Mouse (Mus musculus) adrenal gland, adult 8-10 months (tissue): ENCODE results near the gene Nlrp3. TPM values are rescaled to one million over a fixed set of nuclear protein-coding genes. Genes with fewer than 3 reads are reported as not detected.
"Not testable (repeated sequence)": the region's sequence is repeated elsewhere in the genome, so short reads cannot be mapped to it uniquely, and the experiment has no call there.

Source experiments
- DNase-seq: peaks from one replicate; pipeline ENCODE4 v3.0.0; 2022
- total RNA-seq, 4 experiments: library from RNA; stranded (reverse); gene quantifications; 2 replicates each; pipeline ENCODE4 v1.2.4; 2022

Gene Nlrp3
- total RNA-seq, 4 experiments from 2014 or later, result 1.0 to 1.6 (median 1.3) TPM

DNA sequence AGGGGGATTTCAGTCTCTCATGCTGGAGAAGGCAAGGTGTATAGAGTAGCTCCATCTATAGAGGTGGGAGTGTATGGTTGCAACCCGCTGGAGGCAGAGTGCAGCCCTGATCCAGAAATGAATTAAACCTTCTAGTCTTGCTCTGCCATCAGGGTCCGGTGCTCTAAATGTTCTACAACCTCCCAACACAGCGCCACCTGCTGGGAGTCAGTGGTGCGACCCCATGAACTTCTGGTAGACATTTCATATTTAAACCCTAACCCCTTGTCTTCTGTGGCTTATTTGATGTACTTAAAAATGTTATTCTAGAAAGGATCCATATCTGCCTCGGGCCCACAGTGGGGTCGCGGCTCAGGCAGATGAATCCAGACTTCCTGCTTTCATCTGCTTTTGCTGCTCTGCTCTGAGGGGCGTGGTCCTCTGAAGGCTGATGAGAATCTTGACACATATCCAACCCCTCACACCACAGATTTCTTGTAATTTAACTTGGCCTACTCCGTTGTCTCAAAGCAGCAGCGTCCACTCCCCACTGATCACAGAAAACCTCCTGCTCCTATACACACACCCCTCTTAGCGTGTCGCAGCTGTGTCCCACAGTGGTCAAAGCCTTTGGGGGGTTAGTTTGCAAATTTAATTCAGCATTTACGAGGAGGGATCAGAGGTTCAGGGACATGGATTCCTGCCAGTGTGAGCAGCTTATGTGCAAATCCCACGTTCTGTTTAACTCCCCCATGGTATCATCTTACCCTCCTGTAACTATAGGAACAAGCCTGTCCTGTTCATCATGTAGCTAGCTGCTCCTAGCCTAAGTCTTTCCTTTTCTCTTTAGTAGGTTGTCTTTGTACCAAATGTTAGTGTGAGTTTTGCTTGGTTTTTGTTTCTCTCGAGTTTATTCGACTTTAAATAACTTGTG lies 3.9 kb upstream of the Nlrp3 start:
- no peak for DNase-seq

DNA sequence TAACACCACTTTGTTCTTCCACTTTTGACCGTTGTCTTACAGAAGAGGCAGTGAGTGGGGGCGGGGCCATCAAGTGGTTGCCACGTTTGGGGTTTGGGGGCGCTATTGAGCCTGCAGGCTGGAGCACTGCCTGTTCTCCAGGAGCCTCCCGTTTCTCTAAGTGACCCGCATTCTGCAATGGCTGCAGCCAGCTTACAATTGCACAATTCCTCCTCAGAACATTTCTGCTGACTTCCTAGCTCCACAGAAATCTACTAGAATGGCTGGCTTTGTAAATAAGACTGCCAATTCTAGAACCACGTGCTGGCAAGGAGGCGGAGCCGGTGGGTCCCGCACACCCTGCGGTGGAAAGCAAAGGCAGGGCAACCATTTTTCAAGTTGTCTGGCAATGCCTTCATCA lies 3.0 kb upstream of the Nlrp3 start:
- DNase-seq, result peak; percentile 26

DNA sequence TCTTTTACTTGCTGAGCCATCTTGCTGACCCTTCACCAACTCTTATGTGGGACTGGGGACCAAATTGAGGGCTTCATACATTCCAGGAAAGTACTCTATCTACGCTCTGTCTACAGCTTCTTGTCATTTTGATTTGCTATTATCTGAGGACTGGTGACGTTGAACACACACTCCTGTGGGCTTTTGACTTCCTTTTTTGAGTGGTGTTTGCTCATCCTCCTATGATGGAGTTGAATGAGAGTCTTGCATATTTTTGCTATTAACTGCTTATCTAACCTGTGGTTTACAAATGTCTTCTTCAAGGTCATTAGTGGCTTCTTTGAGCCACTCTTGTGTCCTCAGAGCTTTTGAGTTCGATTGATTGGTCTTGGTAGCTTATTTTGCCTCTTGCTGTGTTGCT lies 1.2 kb upstream of the Nlrp3 start:
- no peak for DNase-seq

GRCm38 (mm10) chr11:59542442-59542841 lies 1.1 kb downstream of the Nlrp3 start:
- no peak for DNase-seq

DNA sequence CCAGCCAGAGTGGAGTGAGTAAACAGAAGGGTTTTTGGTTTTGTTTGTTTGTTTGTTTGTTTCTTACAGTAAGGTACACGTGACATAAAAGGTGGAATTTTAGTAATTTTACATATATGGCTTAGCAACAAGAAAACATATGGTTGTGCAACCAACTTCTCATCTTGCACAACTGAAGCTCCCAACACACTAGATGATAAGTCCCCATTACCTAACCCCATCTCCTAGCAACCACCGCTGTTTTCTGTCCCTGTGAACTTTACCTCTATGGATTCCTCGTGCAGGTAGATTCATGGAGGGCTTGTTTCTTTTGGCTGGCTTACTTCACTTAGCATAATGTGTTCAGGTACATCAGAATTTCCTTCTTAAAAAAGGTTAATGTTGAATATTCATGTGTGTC lies 2.0 kb downstream of the Nlrp3 start:
- no peak for DNase-seq

DNA sequence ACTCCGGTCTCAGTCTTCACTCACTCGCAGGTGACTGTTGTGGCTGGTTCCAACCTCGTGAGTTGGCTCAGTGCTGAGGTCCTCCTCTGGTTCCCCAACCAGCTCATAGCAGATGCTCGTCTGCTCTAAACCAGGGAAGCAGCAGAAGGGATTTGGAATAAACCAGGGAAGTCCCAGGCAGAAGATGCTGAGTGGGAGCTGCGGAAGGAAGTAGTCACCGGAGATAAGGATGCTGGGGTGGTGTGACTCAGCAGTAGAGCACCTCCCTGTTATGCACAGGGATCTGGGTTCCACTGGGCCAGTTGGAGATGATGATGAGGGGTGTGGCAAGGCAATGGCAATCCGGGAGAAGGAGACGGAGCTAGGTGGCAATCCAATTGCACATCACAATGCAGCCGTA lies 2.6 kb downstream of the Nlrp3 start:
- no peak for DNase-seq

- no peak for DNase-seq
Observed at GRCm38 (mm10) chr11:59554127-59554526, 12.8 kb downstream of the Nlrp3 start.

GRCm38 (mm10) chr11:59554535-59554934 lies 13.2 kb downstream of the Nlrp3 start:
- no peak for DNase-seq

DNA sequence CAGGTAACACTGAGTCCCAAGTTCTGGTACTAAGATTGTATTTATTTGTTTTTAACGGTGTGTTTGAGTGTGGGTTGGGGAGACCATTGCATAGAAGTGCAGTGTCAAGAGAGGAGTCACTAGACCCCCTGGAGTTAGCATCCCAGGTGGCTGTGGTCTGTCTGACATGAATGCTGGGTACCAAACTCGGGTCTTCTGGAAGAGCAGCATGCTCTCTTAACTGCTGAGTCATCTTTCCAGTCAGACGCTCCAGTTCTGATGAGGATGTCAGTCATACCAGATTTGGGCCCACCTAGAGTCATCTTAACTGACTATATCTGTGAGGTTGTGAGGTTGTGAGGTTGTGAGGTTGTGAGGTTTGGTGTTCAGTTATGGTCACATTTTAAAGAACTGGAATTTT lies 19.5 kb downstream of the Nlrp3 start:
- no peak for DNase-seq

DNA sequence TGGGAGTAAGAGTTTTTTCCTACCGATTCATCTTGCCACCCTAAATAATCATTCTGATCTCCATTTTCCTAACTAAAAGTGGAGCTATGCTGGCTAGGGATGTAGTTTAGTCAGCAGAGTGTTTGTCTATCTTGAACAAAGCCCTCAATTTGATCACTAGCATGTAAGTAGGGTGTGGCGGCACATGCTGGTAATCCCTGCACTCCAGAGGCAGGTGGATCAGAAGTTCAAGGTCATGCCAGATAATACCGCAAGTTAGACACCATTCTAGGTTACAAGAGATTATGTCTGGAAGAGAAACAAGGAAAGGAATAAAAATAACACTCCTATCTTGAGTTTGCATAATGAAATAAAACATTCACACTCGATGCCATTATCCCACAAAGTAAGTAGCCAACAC lies 21.0 kb downstream of the Nlrp3 start:
- no peak for DNase-seq

DNA sequence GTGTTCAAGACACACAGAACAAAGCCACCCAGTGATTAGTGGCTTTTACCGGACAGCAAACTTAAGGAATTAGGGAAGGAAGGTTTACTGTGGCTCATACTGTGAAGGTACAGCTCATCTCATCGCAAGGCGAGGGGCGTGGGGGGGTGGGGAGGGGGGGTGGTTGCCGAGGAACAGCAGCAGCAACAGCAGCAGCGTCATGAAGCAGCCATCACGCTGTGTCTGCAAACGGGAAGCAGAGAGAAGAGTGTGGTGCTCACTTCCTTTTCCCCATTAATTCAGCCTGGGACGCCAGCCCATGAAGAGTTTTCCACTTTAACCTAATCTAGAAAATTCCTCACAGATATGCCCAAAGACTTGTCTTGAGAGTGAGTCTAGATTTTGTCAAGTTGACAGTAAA lies 21.5 kb downstream of the Nlrp3 start:
- DNase-seq, result no peak

DNA sequence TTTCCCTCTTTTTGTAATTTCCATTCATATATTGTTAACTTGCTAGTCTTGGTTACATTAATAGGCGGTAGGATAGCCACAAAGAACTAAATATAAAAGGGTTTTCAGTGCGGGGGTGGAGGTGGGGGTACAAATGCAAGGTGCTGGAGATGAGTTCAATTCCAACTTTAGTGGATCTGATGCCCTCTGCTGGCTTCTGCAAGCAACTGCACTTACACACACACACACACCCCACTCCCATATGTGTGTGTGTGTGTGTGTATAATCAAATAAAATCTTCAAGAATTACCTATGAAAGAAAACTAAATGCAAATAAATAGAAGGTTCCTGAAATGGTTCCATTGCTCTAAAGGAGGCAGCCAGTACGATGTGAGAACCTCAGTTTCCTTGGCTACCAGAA lies 27.9 kb downstream of the Nlrp3 start:
- no peak for DNase-seq

GRCm38 (mm10) chr11:59575726-59576125 lies 34.4 kb downstream of the Nlrp3 start:
- DNase-seq, result no peak

- not testable (repeated sequence) for DNase-seq
Observed at GRCm38 (mm10) chr11:59576135-59576534, 34.8 kb downstream of the Nlrp3 start, which contains the start of gene Olfr222. TSS of gene Olfr222 (minus strand) at chr11:59576235.

DNA sequence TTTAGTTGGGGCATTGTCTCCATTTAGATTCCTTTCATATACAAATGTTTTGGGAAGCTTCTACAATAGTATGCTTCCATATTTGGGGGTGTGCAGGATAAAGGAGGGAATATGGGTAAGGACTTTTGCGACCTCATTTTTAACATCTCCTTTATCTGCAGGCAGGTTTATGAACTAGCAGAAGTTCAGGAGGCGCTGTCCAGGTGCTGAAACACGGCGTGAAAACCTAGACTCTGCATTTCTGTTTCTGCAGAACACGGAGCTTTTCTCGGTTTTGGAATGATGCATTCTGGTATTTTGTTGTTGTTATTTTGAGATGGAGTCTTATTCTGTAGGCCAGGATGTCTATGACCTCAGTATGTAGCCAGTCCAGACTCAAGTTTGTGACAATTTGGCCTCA lies 43.2 kb downstream of the Nlrp3 start:
- no peak for DNase-seq

GRCm38 (mm10) chr11:59589496-59589895 lies 48.1 kb downstream of the Nlrp3 start:
- DNase-seq, result no peak

DNA sequence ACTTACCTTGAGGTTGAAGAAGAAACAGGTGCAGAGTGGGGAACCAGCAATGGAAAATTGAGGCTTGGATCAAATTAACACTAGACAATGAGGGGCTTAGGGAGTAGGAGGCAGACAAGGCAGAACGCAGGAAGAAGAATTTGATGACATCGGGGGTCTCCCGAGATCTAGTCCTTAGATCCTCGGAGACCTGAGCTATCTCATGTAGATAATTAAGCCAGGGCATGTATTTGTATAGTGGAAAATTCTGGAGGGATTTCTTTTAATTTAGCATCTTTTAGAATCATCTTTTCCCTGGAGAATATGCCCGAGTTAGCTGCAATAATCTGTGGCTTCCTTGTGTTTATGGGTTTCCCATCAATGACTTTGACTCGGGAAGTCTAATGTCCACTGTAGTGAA lies 51.8 kb downstream of the Nlrp3 start, which contains the start of gene Olfr223:
Gene Olfr223 (minus strand): TSS at position 101 of the 400 bp plus-strand sequence.
- DNase-seq, result no peak

DNA sequence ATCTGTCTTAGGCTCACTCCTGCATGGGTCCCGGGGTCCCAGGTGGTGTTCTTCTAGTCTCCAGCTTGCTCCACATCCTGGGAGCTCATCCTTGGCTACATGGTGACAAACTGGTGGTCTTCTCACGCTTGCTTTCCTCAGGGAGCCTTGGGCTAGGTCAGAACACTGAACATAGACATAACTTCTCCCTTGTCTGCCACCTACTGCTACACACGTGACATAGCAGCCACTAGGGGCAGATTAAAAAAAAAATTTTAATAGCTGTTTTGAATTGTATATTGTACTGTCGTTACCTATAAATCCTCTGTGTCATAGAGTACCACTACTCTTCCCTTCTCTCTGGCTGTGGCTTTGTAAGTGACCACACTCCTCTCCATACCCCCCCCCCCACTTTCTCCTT lies 54.7 kb downstream of the Nlrp3 start:
- DNase-seq, result no peak

DNA sequence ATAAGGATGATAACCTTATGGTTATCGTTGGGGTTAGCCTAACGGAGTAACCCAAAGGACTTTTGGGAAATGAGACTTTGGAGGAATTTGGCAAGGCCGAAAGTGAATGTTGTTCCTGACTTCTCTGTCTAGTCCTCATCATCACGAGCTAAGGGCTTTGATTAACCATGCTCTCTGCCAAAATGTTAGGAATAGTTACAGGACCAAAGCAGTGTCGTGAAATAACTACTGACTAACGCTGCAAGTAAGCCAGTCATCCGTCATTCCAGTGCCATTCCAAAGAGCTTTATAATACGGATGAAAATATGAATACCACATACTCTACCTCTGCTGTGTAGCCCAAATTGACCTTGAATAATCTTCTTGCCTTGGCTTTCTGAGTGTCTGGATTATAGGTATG lies 55.6 kb downstream of the Nlrp3 start:
- DNase-seq, result no peak

DNA sequence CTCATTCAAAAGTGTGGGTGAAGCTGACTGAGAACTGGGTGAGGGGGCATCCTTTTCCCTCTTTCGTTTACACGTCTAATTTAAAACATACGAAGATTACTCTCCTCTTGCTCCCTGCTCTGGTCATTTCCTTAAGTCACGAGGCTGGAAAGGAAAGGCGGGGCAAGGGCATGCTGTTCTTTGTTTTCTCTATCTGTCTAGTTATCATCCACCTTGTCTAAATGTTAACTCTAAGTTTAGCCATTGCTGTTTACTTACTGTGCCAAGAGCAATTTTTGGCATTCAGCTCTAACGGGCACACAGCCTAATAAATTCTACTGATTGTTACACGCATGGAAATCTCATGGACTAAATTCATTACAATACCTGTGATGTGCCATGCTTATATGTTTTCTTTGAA lies 57.8 kb downstream of the Nlrp3 start:
- DNase-seq, result no peak

GRCm38 (mm10) chr11:59600872-59601271 lies 59.5 kb downstream of the Nlrp3 start:
- DNase-seq, result no peak

GRCm38 (mm10) chr11:59602287-59602686 lies 60.9 kb downstream of the Nlrp3 start:
- no peak for DNase-seq

DNA sequence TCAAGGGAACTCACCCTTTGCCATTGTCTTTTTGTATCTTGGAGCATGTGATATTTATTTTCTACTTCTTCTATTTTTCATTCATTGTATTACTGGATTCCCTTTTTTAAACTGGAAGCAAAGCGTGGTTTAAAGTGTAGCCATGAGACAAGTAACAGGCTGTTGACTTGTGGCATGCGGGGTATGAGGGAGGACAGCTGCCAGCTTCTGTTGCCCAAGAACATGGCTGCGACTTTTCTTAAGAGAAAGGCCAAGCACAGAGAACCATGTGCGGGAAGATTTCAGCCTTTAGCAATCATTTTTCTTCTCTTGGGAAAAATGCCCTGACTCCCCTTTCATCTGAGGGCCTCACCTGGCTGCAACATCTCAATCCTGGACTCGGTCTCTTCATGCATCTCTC lies 70.3 kb downstream of the Nlrp3 start:
- DNase-seq, result no peak

GRCm38 (mm10) chr11:59614120-59614519 lies 72.8 kb downstream of the Nlrp3 start:
- DNase-seq, result peak; percentile 9
